Mouse (Mus musculus) lung, postnatal 0 days (tissue): ENCODE data around the gene Draxin. TPM values are rescaled to one million over a fixed set of nuclear protein-coding genes. Genes with fewer than 3 reads are reported as not detected.

Experiments
- ATAC-seq: fragments of 200-750 bp; cut with Nextera tagmentation; 2 replicates; pipeline ENCODE4 v1.8.0; 2017; ENCODE audit warnings: moderate library complexity
- DNase-seq: peaks from one replicate; pipeline ENCODE4 v3.0.0-alpha.2; 2016; ENCODE audit warnings: low spot score
- H3K27ac ChIP-seq: fragments of 300-500 bp; sonication (generic); 2 replicates; pipeline ENCODE4 v1.5.1; 2014; ENCODE audit warnings: antibody characterized with exemption, mild to moderate bottlenecking, low read length, mixed read lengths
- H3K27me3 ChIP-seq: fragments of 300-500 bp; sonication (generic); replicated peaks from 2 replicates; pipeline ENCODE4 v1.6.1; 2014; ENCODE audit warnings: low read length, mixed read lengths; ENCODE audit not compliant: insufficient read depth
- H3K36me3 ChIP-seq: fragments of 300-500 bp; sonication (generic); 2 replicates; pipeline ENCODE4 v1.6.1; 2014; ENCODE audit warnings: low read length, mixed read lengths; ENCODE audit not compliant: insufficient read depth
- H3K4me1 ChIP-seq: fragments of 300-500 bp; sonication (generic); 2 replicates; pipeline ENCODE4 v1.6.1; 2014; ENCODE audit warnings: antibody characterized with exemption, low read depth, low read length, mixed read lengths; ENCODE audit not compliant: insufficient read depth
- H3K4me2 ChIP-seq: fragments of 300-500 bp; sonication (generic); replicated peaks from 2 replicates; pipeline ENCODE4 v1.6.1; 2014; ENCODE audit warnings: low read depth, mild to moderate bottlenecking, low read length, moderate library complexity, mixed read lengths
- H3K4me3 ChIP-seq: fragments of 300-500 bp; sonication (generic); 2 replicates; pipeline ENCODE4 v1.5.1; 2014; ENCODE audit warnings: low read depth, low read length
- H3K9ac ChIP-seq: fragments of 300-500 bp; sonication (generic); replicated peaks from 2 replicates; pipeline ENCODE4 v1.6.1; 2014; ENCODE audit warnings: low read depth, mild to moderate bottlenecking
- H3K9me3 ChIP-seq: fragments of 300-500 bp; sonication (generic); 2 replicates; pipeline ENCODE4 v1.6.1; 2016; ENCODE audit warnings: low read length, mixed read lengths
- CTCF ChIP-seq: IDR thresholded peaks from 2 replicates; pipeline ENCODE4 v1.5.1; 2016; ENCODE audit warnings: antibody characterized with exemption, mild to moderate bottlenecking
- EP300 ChIP-seq: IDR thresholded peaks from 2 replicates; pipeline ENCODE4 v1.6.1; 2016; ENCODE audit warnings: antibody characterized with exemption, mild to moderate bottlenecking, control low read depth
- WGBS: fragments of 180-500 bp; shearing (Covaris S2); extraction: QIAGEN DNeasy Blood & Tissue Kit; methylation state at CpG from one replicate; pipeline ENCODE4 v1.1.7; 2014; 5-methylcytosine and 5-hydroxymethylcytosine counted together
- polyA plus RNA-seq: library from polyadenylated mRNA; unstranded; fragments of >200 nt; fragmentation: Nextera tagmentation; extraction: Ambion mirVana; gene quantifications from 2 replicates; pipeline ENCODE4 v1.2.1, GENCODE M21; 2015

Draxin gene
- polyA plus RNA-seq, 1 experiment from 2014 or later = 0.06 TPM

- H3K27ac ChIP-seq = no peak overlapping the region
- ATAC-seq (no peak), DNase-seq (no peak)
- H3K9ac ChIP-seq = no peak overlapping the region
- H3K4me1 ChIP-seq = no peaks in the 10 kb centered on the region
- H3K27me3 ChIP-seq = no peaks in the 10 kb centered on the region
- no peak overlapping the region for H3K4me2 ChIP-seq
- H3K36me3 ChIP-seq = peaks cover 4% of the 10 kb centered on the region; the same call in 1 of the 2 replicates
- no peaks in the 10 kb centered on the region for H3K9me3 ChIP-seq
- no peak overlapping the region for H3K4me3 ChIP-seq
- whole genome bisulfite sequencing = 84% methylated on average over 2 of the region's 2 CpGs
- TF ChIP-seq EP300 = no peak
- TF ChIP-seq CTCF = no peak
These were observed 17.2 kb upstream of the Draxin start for GRCm38 (mm10) chr4:148147714-148148113.

GRCm38 (mm10) chr4:148143721-148144120 is 13.2 kb upstream of the Draxin start:
- no peak overlapping the region for H3K27ac ChIP-seq
- 85% methylated on average over 5 of the region's 5 CpGs for WGBS
- H3K9ac ChIP-seq = no peak overlapping the region
- H3K9me3 ChIP-seq = no peaks in the 10 kb centered on the region
- no peaks in the 10 kb centered on the region; the same call in 1 of the 2 replicates for H3K4me1 ChIP-seq
- TF ChIP-seq CTCF (no peak), EP300 (no peak)
- DNase-seq (no peak), ATAC-seq (no peak)
- no peak overlapping the region for H3K4me3 ChIP-seq
- H3K27me3 ChIP-seq = no peaks in the 10 kb centered on the region
- no peak overlapping the region for H3K4me2 ChIP-seq
- H3K36me3 ChIP-seq = peaks cover 4% of the 10 kb centered on the region; the same call in 1 of the 2 replicates

- no peaks in the 10 kb centered on the region for H3K36me3 ChIP-seq
- H3K4me2 ChIP-seq = peak overlapping the region; percentile 86
- H3K27me3 ChIP-seq = no peaks in the 10 kb centered on the region
- H3K4me1 ChIP-seq = no peaks in the 10 kb centered on the region; the same call in 1 of the 2 replicates
- ATAC-seq = peak; percentile 95
- no peaks in the 10 kb centered on the region for H3K9me3 ChIP-seq
- TF ChIP-seq CTCF (peak; percentile 83), EP300 (peak; percentile 23; the same call in 1 of the 2 replicates)
- H3K4me3 ChIP-seq = peak overlapping the region; percentile 61
- under 1% methylated on average over 63 of the region's 65 CpGs for WGBS
- H3K9ac ChIP-seq = peak overlapping the region; percentile 43
- peak; percentile 97 for DNase-seq
- peak overlapping the region; percentile 78 for H3K27ac ChIP-seq
These were observed 9.9 kb upstream of the Draxin start for GRCm38 (mm10) chr4:148140098-148141011.

GRCm38 (mm10) chr4:148139767-148140097 is 9.2 kb upstream of the Draxin start:
- Histone ChIP-seq H3K4me1 (no peaks in the 10 kb centered on the region; the same call in 1 of the 2 replicates), H3K27me3 (no peaks in the 10 kb centered on the region), H3K36me3 (no peaks in the 10 kb centered on the region), H3K27ac (peak overlapping the region; percentile 22), H3K4me3 (peak overlapping the region; percentile 61), H3K9ac (peak overlapping the region; percentile 43; the same call in 1 of the 2 replicates), H3K4me2 (peak overlapping the region; percentile 86), H3K9me3 (no peaks in the 10 kb centered on the region)
- 0% methylated on average over 11 of the region's 12 CpGs for WGBS
- TF ChIP-seq EP300 = peak; percentile 31; the same call in 1 of the 2 replicates
- TF ChIP-seq CTCF = no peak
- ATAC-seq (peak; percentile 22), DNase-seq (no peak)

GRCm38 (mm10) chr4:148137503-148137902 is 7.0 kb upstream of the Draxin start:
- no peak overlapping the region for H3K27ac ChIP-seq
- no peak for ATAC-seq
- no peaks in the 10 kb centered on the region for H3K36me3 ChIP-seq
- DNase-seq = no peak
- no peak overlapping the region for H3K4me2 ChIP-seq
- H3K9ac ChIP-seq = no peak overlapping the region
- H3K4me3 ChIP-seq = no peak overlapping the region
- no peaks in the 10 kb centered on the region for H3K9me3 ChIP-seq
- TF ChIP-seq EP300 (no peak), CTCF (no peak)
- no peaks in the 10 kb centered on the region; the same call in 1 of the 2 replicates for H3K4me1 ChIP-seq
- no peaks in the 10 kb centered on the region for H3K27me3 ChIP-seq
- WGBS = 67% methylated on average over 8 of the region's 8 CpGs

GRCm38 (mm10) chr4:148134988-148135387 is 4.5 kb upstream of the Draxin start:
- peaks cover 15% of the 10 kb centered on the region for H3K27me3 ChIP-seq

More at GRCm38 (mm10) chr4:148134988-148135387, 4.5 kb upstream of the Draxin start:
- ATAC-seq (no peak), DNase-seq (no peak)
- no peak overlapping the region for H3K27ac ChIP-seq
- no peaks in the 10 kb centered on the region for H3K36me3 ChIP-seq
- H3K4me2 ChIP-seq = no peak overlapping the region
- H3K4me3 ChIP-seq = no peak overlapping the region
- H3K4me1 ChIP-seq = 0 out of 2 replicates have a peak, but pooled peaks cover 3% of the 10 kb centered on the region
- TF ChIP-seq CTCF = no peak
- no peak for TF ChIP-seq EP300
- whole genome bisulfite sequencing = 66% methylated on average over 8 of the region's 8 CpGs
- no peak overlapping the region for H3K9ac ChIP-seq
- no peaks in the 10 kb centered on the region for H3K9me3 ChIP-seq
